Mouse (Mus musculus) testis, postnatal 10 days (tissue): Measurements from ENCODE around the gene Nes.

Experiments
- DNase-seq: peaks from one replicate; pipeline ENCODE4 v3.0.0; 2021; ENCODE audit warnings: low spot score

The Nes gene

DNA sequence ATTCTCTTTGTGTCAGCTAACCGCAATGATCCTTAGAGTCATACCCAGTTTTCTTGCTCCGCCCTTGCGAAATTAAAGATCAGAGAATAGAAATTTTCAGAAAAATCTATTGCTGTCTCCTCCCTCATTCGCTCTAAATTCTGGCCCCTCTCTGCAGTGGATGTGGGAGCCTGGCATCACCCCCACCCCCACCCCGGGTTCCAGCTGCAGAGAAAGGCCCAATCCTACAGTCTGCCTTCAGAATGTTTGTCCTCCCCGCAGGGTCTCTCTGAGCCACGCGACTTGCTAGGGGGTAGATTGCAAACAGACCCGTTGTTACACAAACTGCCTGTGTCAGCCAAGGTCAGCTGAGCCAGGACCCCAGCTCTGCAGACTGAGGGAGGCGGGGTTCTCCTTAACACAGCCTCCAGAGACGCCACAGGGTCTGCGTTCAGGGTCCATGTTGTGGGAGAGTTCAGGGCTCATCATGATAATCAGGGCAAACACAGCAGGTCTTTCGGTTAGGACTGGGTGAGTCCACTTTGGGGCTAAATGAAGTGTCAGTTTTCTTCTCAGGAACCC lies 20.8 kb upstream of the Nes start:
- DNase-seq = no peak

DNA sequence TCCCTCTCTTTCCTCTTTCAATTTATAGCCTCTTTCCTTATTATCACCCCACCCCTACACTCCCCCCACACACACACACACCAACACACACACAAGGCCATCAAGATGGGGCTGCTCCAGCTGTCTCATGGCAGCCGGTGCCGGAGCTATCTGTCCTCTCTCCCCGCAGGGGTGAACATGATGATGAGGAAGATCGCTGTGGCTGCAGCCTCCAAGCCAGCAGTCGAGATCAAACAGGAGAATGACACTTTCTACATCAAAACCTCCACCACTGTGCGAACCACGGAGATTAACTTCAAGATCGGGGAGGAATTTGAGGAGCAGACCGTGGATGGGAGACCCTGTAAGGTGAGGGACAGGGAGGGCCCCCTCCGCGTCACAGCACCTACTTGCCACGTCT lies 18.9 kb upstream of the Nes start:
- no peak for DNase-seq

DNA sequence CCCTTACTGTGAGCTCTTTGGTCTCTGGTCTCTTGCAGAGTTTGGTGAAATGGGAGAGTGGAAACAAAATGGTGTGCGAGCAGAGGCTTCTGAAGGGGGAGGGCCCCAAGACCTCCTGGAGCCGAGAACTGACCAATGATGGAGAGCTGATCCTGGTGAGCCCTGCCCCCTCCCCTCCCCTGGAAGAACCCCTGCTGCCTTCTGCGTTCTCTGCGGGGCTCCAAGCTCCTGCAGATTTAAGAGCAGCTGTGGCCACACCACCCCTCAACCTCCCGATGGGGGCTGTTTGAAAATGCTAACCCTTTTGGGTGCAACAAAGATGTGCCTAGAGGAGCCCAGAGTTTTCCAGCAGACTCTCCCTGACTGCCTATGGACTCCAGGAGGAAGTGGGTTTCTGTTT lies 18.4 kb upstream of the Nes start:
- DNase-seq = no peak

DNA sequence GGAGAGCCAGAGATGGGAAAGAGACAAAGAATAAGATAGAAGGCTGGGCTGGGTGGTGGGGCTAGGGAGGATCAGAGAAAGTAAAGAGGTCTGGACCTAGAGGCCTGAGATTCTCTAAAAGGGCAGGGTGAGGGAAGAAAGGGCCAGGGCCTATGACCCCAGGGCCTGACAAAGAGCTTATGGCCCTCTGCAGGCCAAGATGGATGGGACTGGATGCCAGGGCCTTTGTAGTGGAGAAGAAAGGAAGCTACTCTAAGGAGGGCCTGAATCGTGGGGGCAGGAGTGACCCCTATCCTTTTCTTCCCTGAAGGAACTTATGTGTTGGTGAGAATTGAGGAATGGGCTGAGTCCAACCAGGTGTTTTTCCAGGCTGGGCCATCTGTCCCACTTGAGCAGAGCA lies 12.8 kb upstream of the Nes start:
- no peak for DNase-seq

DNA sequence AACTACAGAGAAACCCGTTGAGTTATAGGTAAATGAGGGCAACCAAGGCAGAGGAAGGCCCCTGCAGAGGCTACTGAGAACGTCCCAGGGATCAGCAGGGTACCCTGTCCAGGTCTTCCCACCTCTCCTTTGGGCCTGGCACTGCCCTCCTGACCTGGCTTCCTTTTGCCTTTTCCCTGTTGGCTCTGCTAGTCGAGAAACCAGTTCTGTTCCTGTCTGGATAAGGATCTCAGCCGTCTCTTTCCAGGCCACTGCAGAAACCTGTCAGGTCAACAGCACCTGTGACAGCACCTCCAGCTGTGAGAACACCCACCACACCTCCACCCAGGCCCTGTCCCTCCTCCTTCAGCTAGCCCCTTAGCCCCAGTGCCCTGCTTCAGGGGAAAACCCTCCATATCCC lies 12.4 kb upstream of the Nes start:
- no peak for DNase-seq

DNA sequence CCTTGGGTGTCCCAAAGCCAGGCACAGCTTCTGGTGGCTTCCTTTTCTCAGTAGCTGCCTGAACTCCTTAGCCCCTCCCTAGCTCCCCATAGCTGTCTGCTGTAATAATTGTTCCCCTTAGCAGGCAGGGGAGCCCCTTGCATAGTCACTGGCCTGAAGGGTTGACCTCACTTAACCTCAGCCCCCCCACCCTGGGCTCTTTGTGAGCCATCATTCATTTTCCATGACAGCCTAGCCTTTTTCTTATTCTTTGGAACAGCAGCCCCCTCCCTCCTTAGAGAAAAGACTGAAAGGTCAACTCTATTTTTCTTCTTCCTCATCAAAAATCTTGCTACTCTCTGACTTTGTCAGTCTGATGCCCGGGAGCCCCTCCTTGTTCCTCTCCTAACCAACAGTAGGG lies 11.9 kb upstream of the Nes start:
- no peak for DNase-seq

DNA sequence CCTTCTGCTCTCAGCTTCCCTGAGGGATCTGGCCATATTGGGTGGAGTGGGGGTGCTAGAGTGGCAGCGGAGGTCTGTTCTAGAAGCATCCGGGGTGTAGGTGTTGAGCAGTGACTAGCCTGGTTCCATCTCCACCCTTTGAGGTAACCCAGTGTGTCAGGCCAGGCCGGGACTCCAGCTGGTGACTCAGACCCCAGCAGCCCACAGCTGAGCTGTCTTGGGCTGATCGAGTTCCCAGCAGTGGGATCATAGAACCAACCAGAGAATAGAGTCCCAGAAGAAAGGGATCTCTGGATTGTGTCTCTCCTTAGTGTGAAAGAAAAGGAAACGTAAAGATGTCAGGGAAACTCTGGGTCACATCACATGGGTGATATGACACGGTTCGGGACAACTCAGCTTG lies 11.5 kb upstream of the Nes start:
- DNase-seq = no peak

DNA sequence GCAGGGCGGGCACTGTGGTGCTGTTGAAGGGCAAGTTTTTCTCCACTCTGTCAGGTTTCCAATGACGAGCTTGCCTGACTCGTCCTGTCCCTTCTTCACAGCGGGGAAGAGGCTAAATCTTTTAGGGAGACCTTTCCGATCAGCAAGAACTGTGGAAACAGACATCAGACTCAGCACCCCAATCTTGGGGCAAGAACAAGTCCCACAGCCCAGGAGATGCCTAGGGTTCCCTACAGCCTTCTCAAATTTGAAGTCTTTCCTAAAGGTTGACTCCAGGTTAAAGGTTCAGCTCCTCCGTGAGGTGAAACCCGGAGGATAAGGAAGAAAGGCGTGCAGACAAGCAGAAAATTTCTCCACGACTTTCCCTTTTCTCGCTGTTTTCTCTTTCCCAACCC lies 10.7 kb upstream of the Nes start:
- DNase-seq = no peak

DNA sequence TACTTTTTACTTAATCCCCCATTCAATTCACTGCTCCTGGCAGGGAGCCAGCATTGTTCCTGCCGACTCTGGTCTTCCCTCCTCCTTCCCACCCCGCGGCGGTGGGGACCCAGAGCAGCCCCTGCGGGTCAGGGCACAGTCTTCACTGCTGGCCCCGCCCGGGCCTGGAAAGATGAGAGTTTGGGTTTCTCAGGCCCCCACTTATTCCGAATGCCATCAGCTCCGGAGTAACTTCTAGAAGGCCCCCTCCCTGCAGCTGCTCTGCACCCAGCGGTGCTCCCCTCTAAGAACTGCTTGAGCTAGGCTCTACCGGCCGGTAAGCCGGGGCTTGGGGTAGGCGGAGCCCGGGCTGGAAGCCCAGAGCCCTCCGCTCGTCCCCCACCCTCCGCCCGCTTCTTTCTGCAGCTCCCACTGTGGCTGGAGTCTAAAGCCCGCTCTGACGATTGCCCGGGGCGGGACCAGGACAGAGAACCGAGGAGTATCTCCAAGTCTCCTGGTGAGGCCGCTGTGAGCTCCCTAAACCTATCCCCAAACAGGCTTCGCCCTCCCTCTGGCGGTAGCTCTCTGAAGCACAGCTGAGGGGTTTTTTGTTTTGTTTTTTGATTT lies 10.2 kb upstream of the Nes start:
- peak; percentile 91 for DNase-seq

DNA sequence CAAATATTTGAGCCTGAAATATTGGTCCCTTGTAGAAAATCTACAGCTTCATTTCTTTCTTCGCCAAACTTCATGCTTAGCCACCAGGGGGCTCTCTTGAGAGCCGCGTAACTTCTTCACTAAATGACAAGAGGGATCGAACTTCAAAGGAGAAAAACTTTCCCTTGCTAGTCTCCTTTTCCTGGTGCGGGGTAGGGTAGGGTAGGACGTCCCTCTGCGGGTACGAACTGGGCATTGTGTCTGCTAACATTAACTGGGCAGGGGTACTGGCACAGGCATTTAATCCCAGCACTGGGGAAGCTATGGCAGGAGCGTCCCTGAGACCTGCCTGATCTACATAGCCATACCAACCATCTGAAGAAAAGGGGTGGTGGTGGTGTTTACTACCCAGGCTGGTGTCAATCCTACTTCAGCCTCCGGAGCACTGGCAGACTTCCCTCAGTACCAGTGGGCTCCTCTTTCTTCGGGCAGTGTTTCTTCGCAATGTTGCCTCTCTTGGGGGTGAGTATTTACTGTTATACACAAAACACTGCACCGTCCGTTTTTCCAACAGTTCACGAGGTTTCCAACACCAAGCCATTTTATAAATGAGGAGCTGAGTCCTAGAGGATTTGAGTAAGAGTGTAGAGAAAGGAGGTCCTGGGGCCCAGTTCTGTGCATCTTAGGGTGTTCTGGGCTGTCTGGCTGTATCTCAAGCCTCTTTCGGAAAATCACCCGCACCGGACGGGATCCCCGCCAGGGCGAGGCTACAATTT lies 517 bp upstream of the Nes start:
- peak; percentile 68 for DNase-seq

DNA sequence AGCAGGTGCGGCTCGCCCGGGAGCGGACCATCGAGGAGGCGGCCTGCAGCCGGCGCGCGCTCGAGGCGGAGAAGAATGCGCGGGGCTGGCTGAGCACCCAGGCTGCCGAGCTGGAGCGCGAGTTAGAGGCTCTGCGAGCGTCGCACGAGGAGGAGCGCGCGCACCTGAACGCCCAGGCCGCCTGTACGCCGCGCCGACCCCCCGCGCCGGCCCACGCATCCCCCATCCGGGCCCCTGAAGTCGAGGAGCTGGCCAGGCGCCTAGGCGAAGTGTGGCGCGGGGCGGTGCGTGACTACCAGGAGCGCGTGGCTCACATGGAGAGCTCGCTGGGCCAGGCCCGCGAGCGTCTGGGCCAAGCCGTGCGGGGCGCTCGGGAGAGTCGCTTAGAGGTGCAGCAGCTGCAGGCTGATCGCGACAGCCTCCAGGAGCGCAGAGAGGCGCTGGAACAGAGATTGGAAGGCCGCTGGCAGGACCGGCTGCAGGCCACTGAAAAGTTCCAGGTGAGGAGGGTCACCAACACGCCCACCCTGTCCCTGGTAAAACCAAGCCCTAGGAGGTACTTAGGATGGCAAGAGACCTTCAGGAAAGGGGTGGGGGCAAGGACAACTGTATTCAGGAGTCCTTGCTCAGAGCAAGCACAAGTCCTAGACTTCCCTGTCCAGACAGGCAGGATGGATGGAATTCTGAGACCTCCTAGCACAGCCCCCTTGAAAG lies 768 bp downstream of the Nes start:
- DNase-seq = no peak

DNA sequence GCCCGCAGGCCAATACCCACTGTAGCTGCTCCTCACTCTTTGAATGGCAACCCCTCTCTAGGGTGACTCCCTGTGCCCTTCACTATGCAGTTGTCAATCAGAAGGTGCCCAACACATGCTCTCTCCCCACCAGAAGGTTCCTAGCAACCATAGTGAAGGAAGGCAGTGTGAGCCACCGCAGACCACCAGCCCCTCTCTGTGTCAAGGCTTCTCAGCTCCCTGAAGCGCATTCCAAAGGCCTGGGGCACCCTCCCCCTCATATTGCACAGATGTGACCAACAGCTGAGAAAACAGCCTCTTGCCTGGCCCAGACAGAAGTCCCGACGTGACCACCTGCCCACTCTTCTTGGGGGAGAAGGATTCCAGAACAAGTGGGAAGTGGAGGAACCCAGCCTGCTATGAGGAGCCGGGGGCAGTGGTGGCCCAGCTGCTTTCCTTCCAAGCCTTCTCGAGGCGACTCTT lies 1.4 kb downstream of the Nes start:
- DNase-seq = no peak

DNA sequence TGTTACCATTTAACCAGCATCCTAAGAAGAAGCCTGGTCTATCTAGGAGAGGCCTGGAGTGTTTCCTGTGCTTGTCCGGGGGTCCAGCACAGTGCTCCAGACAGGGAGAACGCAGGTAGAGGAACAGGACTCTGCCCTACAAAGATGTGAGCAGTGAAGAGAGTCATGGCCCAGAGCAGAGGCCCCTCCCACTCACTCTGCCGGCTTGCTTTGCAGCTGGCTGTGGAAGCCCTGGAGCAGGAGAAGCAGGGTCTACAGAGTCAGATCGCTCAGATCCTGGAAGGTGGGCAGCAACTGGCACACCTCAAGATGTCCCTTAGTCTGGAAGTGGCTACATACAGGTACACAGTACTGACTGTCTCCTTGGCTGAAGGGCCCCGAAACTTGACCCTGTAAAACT lies 1.9 kb downstream of the Nes start:
- no peak for DNase-seq

DNA sequence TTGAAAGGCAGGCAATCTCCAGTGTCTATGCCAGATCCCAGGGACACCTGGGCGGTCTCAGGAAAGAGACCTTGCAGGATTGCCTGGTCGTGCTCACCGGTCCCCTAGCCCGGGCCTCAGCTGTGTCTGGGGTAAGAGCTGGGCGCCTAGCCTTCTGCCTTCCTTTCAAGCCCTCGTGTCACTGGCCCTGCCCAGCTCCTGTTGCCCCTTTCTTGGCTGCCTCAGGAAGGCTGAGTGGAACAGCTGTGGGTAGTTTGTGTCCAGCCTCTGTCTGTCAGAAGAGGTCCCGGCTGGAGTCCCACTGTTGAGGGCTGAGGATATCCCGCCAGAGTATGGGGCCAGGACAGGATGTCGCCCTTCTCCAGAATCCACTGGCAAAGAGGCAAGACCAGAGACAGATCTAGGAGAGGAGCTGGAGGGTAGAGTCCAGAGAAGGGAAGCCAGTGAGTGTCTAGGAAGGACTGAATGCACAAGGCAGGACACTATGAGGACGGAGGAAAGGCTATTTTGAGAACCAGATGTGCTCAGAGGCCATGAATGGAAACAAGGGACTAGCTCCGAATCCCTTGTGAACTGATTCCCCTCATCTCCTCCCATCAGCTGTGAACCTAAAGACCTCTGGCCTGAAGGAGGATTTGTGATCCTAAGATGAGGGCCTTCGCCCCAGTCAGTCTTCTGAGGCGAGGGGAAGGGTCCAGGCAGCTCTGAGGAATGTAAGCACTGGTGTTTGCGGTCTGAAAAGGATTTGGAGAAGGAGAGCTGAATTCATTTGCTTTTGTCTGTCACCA lies 2.9 kb downstream of the Nes start:
- DNase-seq = no peak

DNA sequence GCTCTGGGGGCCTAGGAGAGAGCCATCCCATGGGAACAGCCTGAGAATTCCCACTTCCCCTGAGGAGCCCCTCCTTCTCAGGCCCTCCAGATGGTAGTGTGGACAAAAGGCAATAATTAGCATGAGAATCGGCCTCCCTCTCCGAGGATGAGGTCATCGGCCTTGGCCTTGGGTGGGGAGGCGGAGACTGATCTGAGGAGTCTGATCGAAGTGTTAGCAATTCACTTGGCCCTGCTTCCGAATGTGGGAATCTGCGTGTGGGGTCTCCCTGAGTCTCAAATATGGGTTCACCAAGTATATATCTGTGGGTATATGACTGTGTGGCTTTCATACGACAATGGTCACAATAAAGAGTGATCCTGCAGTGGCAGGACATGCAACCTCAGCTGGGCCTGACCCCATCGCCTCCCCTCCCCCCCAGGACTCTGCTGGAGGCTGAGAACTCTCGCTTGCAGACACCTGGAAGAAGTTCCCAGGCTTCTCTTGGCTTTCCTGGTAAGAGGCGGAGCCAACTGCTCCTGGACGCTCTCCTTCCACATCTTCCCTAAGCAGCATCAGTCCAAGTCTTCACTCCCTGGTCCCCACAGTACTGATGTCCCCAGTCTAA lies 3.6 kb downstream of the Nes start:
- peak; percentile 66 for DNase-seq

DNA sequence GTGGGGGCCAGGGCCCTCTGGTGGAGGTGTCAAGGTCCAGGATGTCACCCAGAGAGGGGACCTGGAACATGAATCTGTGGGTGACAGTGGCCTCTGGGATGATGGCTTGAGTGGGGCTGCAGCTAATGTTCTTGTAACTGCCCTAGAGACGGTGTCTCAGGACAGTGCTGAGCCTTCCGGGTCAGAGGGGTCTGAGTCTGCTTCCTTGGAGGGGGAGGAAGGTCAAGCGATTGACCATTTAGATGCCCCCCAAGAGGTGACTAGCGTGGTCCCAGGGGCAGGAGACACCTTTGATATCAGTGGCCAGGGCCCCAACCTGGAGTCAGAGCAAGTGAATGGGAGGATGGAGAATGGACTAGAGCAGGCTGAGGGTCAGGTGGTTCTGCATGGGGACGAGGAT lies 8.6 kb downstream of the Nes start:
- DNase-seq = no peak

DNA sequence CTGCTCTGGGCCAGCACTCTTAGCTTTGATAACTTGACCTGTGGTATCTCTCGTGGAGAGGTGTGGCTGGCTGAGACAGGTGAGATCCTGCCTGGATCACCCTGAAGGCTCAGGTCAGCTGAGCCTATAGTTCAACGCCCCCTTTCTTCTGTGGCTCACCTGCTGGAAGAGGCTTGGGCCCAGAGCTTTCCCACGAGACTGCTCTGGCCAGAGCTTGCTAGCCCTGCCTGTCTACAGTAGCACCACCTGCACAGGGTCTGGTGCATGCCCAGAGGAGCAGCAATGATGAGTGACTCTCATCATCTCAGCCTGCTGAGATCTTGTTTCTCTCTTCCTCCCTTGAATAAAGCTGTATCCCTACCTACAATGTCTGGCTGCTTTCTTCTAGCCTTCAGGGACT lies 9.2 kb downstream of the Nes start:
- DNase-seq = no peak

DNA sequence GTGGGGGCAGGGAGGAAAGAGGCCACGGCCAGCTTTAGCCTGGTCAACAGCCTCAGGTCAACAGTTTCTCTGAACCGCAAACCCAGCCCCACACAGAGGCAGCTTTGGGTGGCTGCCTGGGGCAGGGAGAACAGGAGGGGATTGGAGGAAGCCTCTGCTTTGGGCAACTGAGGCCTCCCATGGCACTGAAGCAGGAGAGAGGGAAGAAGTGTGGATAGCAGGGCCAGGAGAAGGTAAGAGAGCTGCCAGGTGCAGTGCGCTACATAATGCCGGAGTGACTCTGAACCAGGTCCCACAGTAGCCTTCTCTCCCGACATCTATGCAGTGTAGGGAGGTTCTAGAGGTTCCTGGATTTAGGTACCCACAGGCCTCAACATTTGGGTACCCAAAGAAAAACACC lies 9.8 kb downstream of the Nes start:
- no peak for DNase-seq

DNA sequence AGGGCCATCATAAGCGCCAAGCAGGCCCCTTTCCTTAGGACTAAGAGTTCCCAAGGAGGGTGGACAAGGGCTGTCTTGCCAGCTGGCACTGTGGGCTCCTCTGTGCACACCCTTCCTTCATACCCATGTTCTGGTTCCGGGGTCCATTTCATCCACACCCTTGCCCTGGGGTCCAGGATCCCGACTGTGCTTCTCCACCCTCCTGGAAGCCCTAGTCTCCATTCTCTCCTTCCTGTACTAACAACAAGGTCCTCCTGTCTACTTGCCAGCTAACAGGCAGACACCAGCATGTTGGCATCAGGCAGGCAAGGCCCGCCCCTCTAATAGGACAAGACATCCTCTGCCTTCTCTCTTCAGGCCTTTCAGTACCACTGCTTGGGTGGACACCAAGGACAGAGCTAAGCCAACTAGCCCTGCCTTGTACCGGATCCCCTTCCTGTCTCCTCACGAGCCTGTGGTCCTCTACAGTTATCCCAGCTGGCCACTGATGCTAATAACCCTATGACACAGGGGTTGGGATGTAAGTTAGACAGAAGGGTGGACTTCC lies 10.4 kb downstream of the Nes start:
- no peak for DNase-seq

DNA sequence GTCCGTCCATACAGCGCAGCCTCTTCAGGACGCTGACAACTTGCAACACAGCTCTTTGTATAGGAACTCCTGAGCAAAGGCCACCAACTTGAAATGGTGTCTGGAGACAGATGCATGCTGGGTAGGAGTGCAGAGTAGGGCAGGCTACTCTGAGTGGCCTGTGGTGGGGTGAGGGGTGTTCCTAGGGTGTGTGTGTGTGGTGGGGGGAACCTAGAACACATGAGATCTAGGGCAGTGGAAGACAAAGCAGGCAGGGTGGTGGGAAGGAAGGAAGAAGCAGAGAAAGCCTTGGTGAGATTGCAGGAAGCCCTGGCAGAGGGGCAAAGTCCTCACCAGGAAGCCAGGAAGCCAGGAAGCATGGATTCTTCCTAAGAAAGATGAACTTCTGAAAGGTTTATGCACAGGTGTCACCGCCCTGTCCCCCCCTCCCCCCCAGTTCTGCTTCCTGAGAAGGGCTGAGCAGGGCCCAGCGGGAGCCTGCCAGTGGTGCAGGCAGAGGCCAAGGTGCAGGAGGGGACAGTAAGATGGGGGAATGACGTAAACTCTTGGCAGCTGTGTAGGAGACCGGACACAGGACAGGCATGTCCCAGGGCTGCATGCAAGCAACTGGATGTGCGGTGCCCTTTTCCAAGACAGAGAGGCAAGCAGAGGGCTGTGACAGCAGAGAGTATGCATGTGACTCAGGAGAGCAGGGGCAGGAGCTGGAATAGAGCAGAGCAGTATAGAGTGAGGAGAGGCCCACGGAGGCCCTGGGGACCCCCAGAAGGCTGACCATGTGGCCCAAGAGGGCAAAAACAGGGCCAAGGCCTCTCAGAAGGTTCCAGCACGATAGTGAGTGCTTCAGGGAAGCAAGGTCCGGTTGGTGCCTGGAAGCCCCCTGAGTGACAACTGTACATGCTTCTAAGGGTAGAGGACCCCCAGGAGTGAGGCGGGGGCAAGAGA lies 11.3 kb downstream of the Nes start:
- DNase-seq = no peak
